Mouse (Mus musculus) lung, postnatal 36 days (tissue): ENCODE data around the gene Ralgapa2.

Source experiments
- DNase-seq: peaks from one replicate; pipeline ENCODE4 v3.0.0; 2022; ENCODE audit warnings: mixed read lengths

The Ralgapa2 gene

GRCm38 (mm10) chr2:146511911-146512580, at the start of gene Ralgapa2:
Gene Ralgapa2 (minus strand): TSS chr2:146512344.
- peak; percentile 100 for DNase-seq

- DNase-seq: peak; percentile 69
These were observed 49.4 kb upstream of the Ralgapa2 start for GRCm38 (mm10) chr2:146561505-146561904.

- DNase-seq: peak; percentile 71
These were observed 48.5 kb upstream of the Ralgapa2 start for GRCm38 (mm10) chr2:146560633-146561043.

- DNase-seq: no peak
These were observed 44.0 kb upstream of the Ralgapa2 start for GRCm38 (mm10) chr2:146556148-146556547.

GRCm38 (mm10) chr2:146555351-146555750, 43.2 kb upstream of the Ralgapa2 start:
- peak; percentile 82 for DNase-seq

- DNase-seq: no peak
These were observed 41.6 kb upstream of the Ralgapa2 start for GRCm38 (mm10) chr2:146553701-146554100.

GRCm38 (mm10) chr2:146551818-146552217, 39.7 kb upstream of the Ralgapa2 start:
- no peak for DNase-seq

GRCm38 (mm10) chr2:146549111-146549776, 37.1 kb upstream of the Ralgapa2 start:
- DNase-seq: peak; percentile 60

GRCm38 (mm10) chr2:146544155-146544814, 32.1 kb upstream of the Ralgapa2 start:
- no peak for DNase-seq

- DNase-seq: peak; percentile 40
These were observed 21.2 kb upstream of the Ralgapa2 start for GRCm38 (mm10) chr2:146533118-146533949.

GRCm38 (mm10) chr2:146532493-146532892, 20.3 kb upstream of the Ralgapa2 start:
- DNase-seq: no peak

GRCm38 (mm10) chr2:146525483-146525882, 13.3 kb upstream of the Ralgapa2 start:
- no peak for DNase-seq

GRCm38 (mm10) chr2:146524685-146525415, 12.7 kb upstream of the Ralgapa2 start:
- DNase-seq: peak; percentile 33

GRCm38 (mm10) chr2:146516894-146517293, 4.8 kb upstream of the Ralgapa2 start:
- DNase-seq: peak; percentile 61

- peak; percentile 65 for DNase-seq
These were observed 2.9 kb upstream of the Ralgapa2 start for GRCm38 (mm10) chr2:146515081-146515480.

- DNase-seq: peak; percentile 73
These were observed 407 bp upstream of the Ralgapa2 start for GRCm38 (mm10) chr2:146512581-146512920.

- DNase-seq: peak; percentile 39
These were observed 711 bp downstream of the Ralgapa2 start for GRCm38 (mm10) chr2:146511401-146511865.

GRCm38 (mm10) chr2:146510780-146511179, 1.4 kb downstream of the Ralgapa2 start:
- no peak for DNase-seq

- peak; percentile 71 for DNase-seq
These were observed 9.4 kb downstream of the Ralgapa2 start for GRCm38 (mm10) chr2:146502578-146503311.

- no peak for DNase-seq
These were observed 12.1 kb downstream of the Ralgapa2 start for GRCm38 (mm10) chr2:146500067-146500466.

- DNase-seq: no peak
These were observed 13.0 kb downstream of the Ralgapa2 start for GRCm38 (mm10) chr2:146499111-146499510.
